Mouse (Mus musculus): ENCODE results near the gene Klhl32.

- no peak for TF ChIP-seq CTCF (IDR thresholded peaks at IDR 0.05; ENCODE audit: borderline replicate concordance, extremely low read depth, insufficient read depth, insufficient read length)
- TF ChIP-seq POLR2A (IDR thresholded peaks at IDR 0.05; ENCODE audit: borderline replicate concordance, extremely low read depth, insufficient read depth, insufficient read length, poor library complexity, severe bottlenecking), result no peak
Measured at GRCm38 (mm10) chr4:24801343-24801742, 49.6 kb downstream of the Klhl32 start.

Data from brain, embryonic 14.5 days (tissue).